Mouse (Mus musculus) limb, embryonic 15.5 days (tissue): ENCODE measurements around the gene Chmp5. TPM values are rescaled to one million over a fixed set of nuclear protein-coding genes. Genes with fewer than 3 reads are reported as not detected.

Source experiments
- ATAC-seq: fragments of 200-750 bp; cut with Nextera tagmentation; 2 replicates; pipeline ENCODE4 v1.8.0; 2017; ENCODE audit warnings: low read depth, moderate TSS enrichment; ENCODE audit not compliant: insufficient number of reproducible peaks, low FRiP score, low TSS enrichment
- H3K27ac ChIP-seq: fragments of 300-500 bp; sonication (generic); 2 replicates; pipeline ENCODE4 v1.5.1; 2015; ENCODE audit warnings: moderate library complexity, mild to moderate bottlenecking, inconsistent platforms
- H3K27me3 ChIP-seq: fragments of 300-500 bp; sonication (generic); 2 replicates; pipeline ENCODE4 v1.6.1; 2015; ENCODE audit warnings: inconsistent platforms
- H3K36me3 ChIP-seq: fragments of 300-500 bp; sonication (generic); 2 replicates; pipeline ENCODE4 v1.6.1; 2015; ENCODE audit warnings: inconsistent platforms
- H3K4me1 ChIP-seq: fragments of 300-500 bp; sonication (generic); 2 replicates; pipeline ENCODE4 v1.6.1; 2015; ENCODE audit warnings: inconsistent platforms
- H3K4me2 ChIP-seq: fragments of 300-500 bp; sonication (generic); 2 replicates; pipeline ENCODE4 v1.6.1; 2015; ENCODE audit warnings: mild to moderate bottlenecking, inconsistent platforms
- H3K4me3 ChIP-seq: fragments of 300-500 bp; sonication (generic); 2 replicates; pipeline ENCODE4 v1.5.1; 2015; ENCODE audit warnings: mild to moderate bottlenecking, inconsistent platforms
- H3K9ac ChIP-seq: fragments of 300-500 bp; sonication (generic); 2 replicates; pipeline ENCODE4 v1.6.1; 2015; ENCODE audit warnings: inconsistent platforms
- H3K9me3 ChIP-seq: fragments of 300-500 bp; sonication (generic); 2 replicates; pipeline ENCODE4 v1.6.1; 2016; ENCODE audit warnings: inconsistent platforms
- WGBS: fragments of 180-500 bp; shearing (Covaris S2); methylation state at CpG from one replicate; pipeline ENCODE4 v1.1.7; 2015; 5-methylcytosine and 5-hydroxymethylcytosine counted together
- microRNA-seq: library from miRNA; unstranded; fragments of <30 nt; microRNA quantifications from one replicate; pipeline ENCODE4, GENCODE M21; 2016
- polyA plus RNA-seq: library from polyadenylated mRNA; unstranded; fragments of >200 nt; fragmentation: Nextera tagmentation; extraction: Ambion mirVana; gene quantifications from 2 replicates; pipeline ENCODE4 v1.2.1, GENCODE M21; 2015

The Chmp5 gene
- polyA plus RNA-seq, 1 experiment from 2014 or later: 116 TPM

GRCm38 (mm10) chr4:40982486-40982885, 34.3 kb downstream of the Chmp5 start:
- Histone ChIP-seq H3K27ac (no peak overlapping the region), H3K4me2 (no peak overlapping the region), H3K27me3 (no peaks in the 10 kb centered on the region), H3K4me1 (no peaks in the 10 kb centered on the region), H3K9ac (no peak overlapping the region), H3K36me3 (peaks cover 79% of the 10 kb centered on the region), H3K4me3 (no peak overlapping the region), H3K9me3 (no peaks in the 10 kb centered on the region)
- WGBS: 52% methylated on average over 3 of the region's 3 CpGs
- ATAC-seq: no peak

GRCm38 (mm10) chr4:40983686-40984085, 35.5 kb downstream of the Chmp5 start:
- peaks cover 77% of the 10 kb centered on the region for H3K36me3 ChIP-seq
- 84% methylated on average over 1 of the region's 1 CpGs for WGBS
- no peak for ATAC-seq

GRCm38 (mm10) chr4:40989633-40990032, 41.4 kb downstream of the Chmp5 start:
- WGBS: 88% methylated on average over 6 of the region's 6 CpGs
- no peak overlapping the region for H3K4me3 ChIP-seq

More at GRCm38 (mm10) chr4:40983686-40984085, 35.5 kb downstream of the Chmp5 start:
- no peak overlapping the region for H3K4me3 ChIP-seq
- no peaks in the 10 kb centered on the region for H3K4me1 ChIP-seq
- H3K4me2 ChIP-seq: no peak overlapping the region
- no peaks in the 10 kb centered on the region for H3K9me3 ChIP-seq
- no peak overlapping the region for H3K27ac ChIP-seq
- H3K27me3 ChIP-seq: no peaks in the 10 kb centered on the region
- H3K9ac ChIP-seq: no peak overlapping the region

GRCm38 (mm10) chr4:40996302-40996701, 48.1 kb downstream of the Chmp5 start:
- Histone ChIP-seq H3K27me3 (no peaks in the 10 kb centered on the region), H3K4me1 (no peaks in the 10 kb centered on the region), H3K4me2 (no peak overlapping the region), H3K9me3 (no peaks in the 10 kb centered on the region), H3K9ac (no peak overlapping the region), H3K27ac (no peak overlapping the region), H3K4me3 (no peak overlapping the region), H3K36me3 (peaks cover 96% of the 10 kb centered on the region)
- ATAC-seq: no peak
- WGBS: 93% methylated on average over 6 of the region's 6 CpGs

More at GRCm38 (mm10) chr4:40989633-40990032, 41.4 kb downstream of the Chmp5 start:
- H3K27ac ChIP-seq: no peak overlapping the region
- H3K4me1 ChIP-seq: no peaks in the 10 kb centered on the region
- no peaks in the 10 kb centered on the region for H3K27me3 ChIP-seq
- no peak overlapping the region for H3K4me2 ChIP-seq
- no peak for ATAC-seq
- H3K36me3 ChIP-seq: peaks cover 93% of the 10 kb centered on the region
- no peaks in the 10 kb centered on the region for H3K9me3 ChIP-seq
- no peak overlapping the region for H3K9ac ChIP-seq

GRCm38 (mm10) chr4:40997916-40998315, 49.7 kb downstream of the Chmp5 start:
- Histone ChIP-seq H3K27ac (no peak overlapping the region), H3K9ac (no peak overlapping the region), H3K27me3 (no peaks in the 10 kb centered on the region), H3K4me3 (no peak overlapping the region), H3K4me1 (no peaks in the 10 kb centered on the region), H3K9me3 (no peaks in the 10 kb centered on the region), H3K4me2 (no peak overlapping the region), H3K36me3 (peaks cover 91% of the 10 kb centered on the region)
- 95% methylated on average over 4 of the region's 4 CpGs for WGBS
- ATAC-seq: no peak

- 83% methylated on average over 1 of the region's 1 CpGs for WGBS
- Histone ChIP-seq H3K4me3 (no peak overlapping the region), H3K27me3 (no peaks in the 10 kb centered on the region), H3K9me3 (no peaks in the 10 kb centered on the region), H3K36me3 (peaks cover 92% of the 10 kb centered on the region), H3K27ac (no peak overlapping the region), H3K4me1 (no peaks in the 10 kb centered on the region), H3K9ac (no peak overlapping the region), H3K4me2 (no peak overlapping the region)
- no peak for ATAC-seq
Measured at GRCm38 (mm10) chr4:41000271-41000670, 52.1 kb downstream of the Chmp5 start.

- H3K9ac ChIP-seq: no peak overlapping the region
- no peak overlapping the region for H3K4me2 ChIP-seq
- no peak overlapping the region for H3K4me3 ChIP-seq
Measured at GRCm38 (mm10) chr4:41000842-41001639, 52.8 kb downstream of the Chmp5 start.

GRCm38 (mm10) chr4:41013351-41013750, 65.1 kb downstream of the Chmp5 start:
- Histone ChIP-seq H3K4me2 (no peak overlapping the region), H3K4me1 (no peaks in the 10 kb centered on the region), H3K9ac (no peak overlapping the region), H3K36me3 (peaks cover 90% of the 10 kb centered on the region), H3K27me3 (no peaks in the 10 kb centered on the region), H3K27ac (no peak overlapping the region), H3K4me3 (no peak overlapping the region), H3K9me3 (no peaks in the 10 kb centered on the region)
- WGBS: 92% methylated on average over 3 of the region's 3 CpGs
- no peak for ATAC-seq

More at GRCm38 (mm10) chr4:41000842-41001639, 52.8 kb downstream of the Chmp5 start:
- Histone ChIP-seq H3K9me3 (no peaks in the 10 kb centered on the region), H3K27me3 (no peaks in the 10 kb centered on the region), H3K4me1 (no peaks in the 10 kb centered on the region), H3K27ac (no peak overlapping the region), H3K36me3 (peaks cover 87% of the 10 kb centered on the region)
- 83% methylated on average over 9 of the region's 9 CpGs for WGBS
- no peak for ATAC-seq

Small RNA genes within 50 kb of the gene (microRNA-seq; reads per million reads assigned to microRNA genes)
- gene Mir3094: 1.4 reads per million

Other genes with a start within 250 kb of the Chmp5 start
- 31.8 and 32.1 TPM in 2 replicates for gene Aptx, start 245.2 kb upstream of the Chmp5 start, polyA plus RNA-seq
- gene Dnaja1, start 226.3 kb upstream of the Chmp5 start, polyA plus RNA-seq: 375 and 380 TPM in 2 replicates
- gene Smu1, start 190.5 kb upstream of the Chmp5 start, polyA plus RNA-seq: 134 and 138 TPM in 2 replicates
- gene B4galt1, start 94.4 kb upstream of the Chmp5 start, polyA plus RNA-seq: 50.3 and 58.1 TPM in 2 replicates
- gene Spink4, start 28.4 kb upstream of the Chmp5 start, polyA plus RNA-seq: not detected in 2 replicates
- gene Bag1, start 113 bp upstream of the Chmp5 start, polyA plus RNA-seq: 210 and 218 TPM in 2 replicates
- 85.5 and 85.9 TPM in 2 replicates for gene Nfx1, start 22.5 kb downstream of the Chmp5 start, polyA plus RNA-seq
- 0.24 and 0.55 TPM in 2 replicates for gene Aqp7, start 99.7 kb downstream of the Chmp5 start, polyA plus RNA-seq
- gene Aqp3, start 149.8 kb downstream of the Chmp5 start, polyA plus RNA-seq: 82.8 and 104 TPM in 2 replicates
- gene Nol6, start 176.0 kb downstream of the Chmp5 start, polyA plus RNA-seq: 26.5 and 27.1 TPM in 2 replicates
- gene Ube2r2, start 187.3 kb downstream of the Chmp5 start, polyA plus RNA-seq: 71.2 and 75.0 TPM in 2 replicates